Mouse (Mus musculus) c-Kit-positive CD71-negative TER-119-negative erythroid progenitor cells, embryonic 14.5 days (primary cell): ENCODE measurements around the gene Calu.
A peak's percentile ranks its signal among the peaks of the same experiment; 100 is the strongest.
"Not testable (repeated sequence)": the region's sequence is repeated elsewhere in the genome, so short reads cannot be mapped to it uniquely, and the experiment has no call there.

Source experiments
- DNase-seq: peaks from one replicate; pipeline ENCODE4 v3.0.0-alpha.2; 2013; ENCODE audit warnings: low read depth

Calu gene

GRCm38 (mm10) chr6:29362246-29363128, 14.6 kb downstream of the Calu start:
- no peak for DNase-seq

GRCm38 (mm10) chr6:29363129-29363515, 15.3 kb downstream of the Calu start:
- DNase-seq: no peak

GRCm38 (mm10) chr6:29365277-29365676, 17.4 kb downstream of the Calu start:
- no peak for DNase-seq

GRCm38 (mm10) chr6:29377386-29377785, 29.5 kb downstream of the Calu start:
- DNase-seq: no peak

GRCm38 (mm10) chr6:29378678-29379077, 30.8 kb downstream of the Calu start:
- DNase-seq: no peak

- DNase-seq: no peak
Observed at GRCm38 (mm10) chr6:29379954-29380353, 32.1 kb downstream of the Calu start.

GRCm38 (mm10) chr6:29382442-29382841, 34.6 kb downstream of the Calu start:
- DNase-seq: no peak

GRCm38 (mm10) chr6:29388052-29388518, 40.2 kb downstream of the Calu start, which contains the start of gene Opn1sw:
Gene Opn1sw, minus strand, starts transcription at chr6:29388468.
- no peak for DNase-seq

GRCm38 (mm10) chr6:29388606-29389080, 40.8 kb downstream of the Calu start:
- peak; percentile 37 for DNase-seq

- DNase-seq: no peak
Observed at GRCm38 (mm10) chr6:29389425-29389824, 41.6 kb downstream of the Calu start.

- DNase-seq: not testable (repeated sequence)
Observed at GRCm38 (mm10) chr6:29390500-29390899, 42.6 kb downstream of the Calu start.

GRCm38 (mm10) chr6:29391241-29391640, 43.4 kb downstream of the Calu start:
- not testable (repeated sequence) for DNase-seq

GRCm38 (mm10) chr6:29391802-29392201, 43.9 kb downstream of the Calu start:
- DNase-seq: no peak

- DNase-seq: no peak
Observed at GRCm38 (mm10) chr6:29394286-29394685, 46.4 kb downstream of the Calu start.

GRCm38 (mm10) chr6:29395910-29396713, 48.2 kb downstream of the Calu start, which contains the start of gene Ccdc136:
Gene Ccdc136, plus strand, starts transcription at chr6:29396309.
- DNase-seq: no peak

- DNase-seq: no peak
Observed at GRCm38 (mm10) chr6:29396714-29397540, 49.1 kb downstream of the Calu start.

- DNase-seq: no peak
Observed at GRCm38 (mm10) chr6:29397575-29397974, 49.7 kb downstream of the Calu start.

- no peak for DNase-seq
Observed at GRCm38 (mm10) chr6:29399851-29400250, 52.0 kb downstream of the Calu start.

- DNase-seq: no peak
Observed at GRCm38 (mm10) chr6:29402693-29403342, 54.9 kb downstream of the Calu start.

- DNase-seq: no peak
Observed at GRCm38 (mm10) chr6:29406412-29406811, 58.5 kb downstream of the Calu start.

- no peak for DNase-seq
Observed at GRCm38 (mm10) chr6:29415446-29415845, 67.6 kb downstream of the Calu start.
